Mouse (Mus musculus): ENCODE measurements around the gene Acadm.

GRCm38 (mm10) chr3:153984428-153985340 lies 40.3 kb upstream of the Acadm start:
- TF ChIP-seq CTCF (conservative IDR thresholded peaks at IDR 0.05 in 1 of 2, IDR thresholded peaks at IDR 0.05 in 1 of 2; ENCODE audit: low read depth in 2 of 2, low read length in 2 of 2) (peak; percentile 92 to 95), UBTF (IDR thresholded peaks at IDR 0.05; ENCODE audit: low read depth, low read length) (no peak), ZNF384 (IDR thresholded peaks at IDR 0.05; ENCODE audit: low read depth, low read length) (no peak), POLR2A (IDR thresholded peaks at IDR 0.05; ENCODE audit: low read depth, low read length) (no peak), ZMIZ1 (IDR thresholded peaks at IDR 0.05; ENCODE audit: low read depth, low read length) (no peak), KAT2A (IDR thresholded peaks at IDR 0.05; ENCODE audit: insufficient replicate concordance, low read length) (no peak), BHLHE40 (IDR thresholded peaks at IDR 0.05; ENCODE audit: low read depth, low read length) (no peak), EP300 (IDR thresholded peaks at IDR 0.05; ENCODE audit: low read length) (peak; percentile 36; the same call in 1 of the 2 replicates), MAZ (IDR thresholded peaks at IDR 0.05; ENCODE audit: low read depth, low read length) (no peak), JUN (IDR thresholded peaks at IDR 0.05; ENCODE audit: insufficient read depth, low read depth, low read length) (no peak)
